Mouse (Mus musculus): ENCODE measurements around the gene Ier2. TPM values are rescaled to one million over a fixed set of nuclear protein-coding genes. Genes with fewer than 3 reads are reported as not detected.

Gene Ier2
- 2.1 TPM for polyA plus RNA-seq (2014; fragmentation: Illumina TruSeq; extraction: RNeasy Lipid Tissue Mini Kit (QIAGEN cat#74804))

DNA sequence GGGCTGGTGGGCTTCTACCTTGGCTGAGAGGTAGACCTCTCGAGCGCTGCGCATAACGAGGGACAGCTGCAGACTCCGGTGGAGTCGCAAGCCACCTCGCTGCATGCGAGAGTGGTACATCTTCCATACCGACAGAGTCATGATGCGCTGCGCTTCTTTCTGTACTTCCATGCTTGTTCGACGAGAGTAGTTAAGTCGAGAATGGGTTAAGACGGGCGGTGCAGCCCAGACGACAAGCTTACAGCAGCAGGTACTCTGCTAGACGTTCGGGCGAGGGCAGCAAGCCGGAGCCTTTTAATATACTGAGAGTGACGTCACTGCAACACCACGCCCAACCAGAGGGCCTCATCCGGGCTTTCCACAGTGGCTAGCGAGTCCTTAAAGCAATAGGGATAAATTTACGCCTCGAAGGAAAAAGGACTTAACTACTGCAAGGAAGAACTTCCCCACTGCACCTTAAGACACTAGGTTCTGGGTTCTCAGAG lies at the start of gene Ier2:
TSS of gene Ier2 (minus strand) at position 272 of the 485 bp plus-strand sequence.

GRCm38 (mm10) chr8:84700941-84701911 lies 38.6 kb upstream of the Ier2 start, which contains the start of gene Lyl1:
TSS of gene Lyl1 (plus strand) at chr8:84701457.

GRCm38 (mm10) chr8:84687705-84688100 lies 25.1 kb upstream of the Ier2 start, which contains the start of gene Nacc1:
TSS of gene Nacc1 (minus strand) at chr8:84687862.

DNA sequence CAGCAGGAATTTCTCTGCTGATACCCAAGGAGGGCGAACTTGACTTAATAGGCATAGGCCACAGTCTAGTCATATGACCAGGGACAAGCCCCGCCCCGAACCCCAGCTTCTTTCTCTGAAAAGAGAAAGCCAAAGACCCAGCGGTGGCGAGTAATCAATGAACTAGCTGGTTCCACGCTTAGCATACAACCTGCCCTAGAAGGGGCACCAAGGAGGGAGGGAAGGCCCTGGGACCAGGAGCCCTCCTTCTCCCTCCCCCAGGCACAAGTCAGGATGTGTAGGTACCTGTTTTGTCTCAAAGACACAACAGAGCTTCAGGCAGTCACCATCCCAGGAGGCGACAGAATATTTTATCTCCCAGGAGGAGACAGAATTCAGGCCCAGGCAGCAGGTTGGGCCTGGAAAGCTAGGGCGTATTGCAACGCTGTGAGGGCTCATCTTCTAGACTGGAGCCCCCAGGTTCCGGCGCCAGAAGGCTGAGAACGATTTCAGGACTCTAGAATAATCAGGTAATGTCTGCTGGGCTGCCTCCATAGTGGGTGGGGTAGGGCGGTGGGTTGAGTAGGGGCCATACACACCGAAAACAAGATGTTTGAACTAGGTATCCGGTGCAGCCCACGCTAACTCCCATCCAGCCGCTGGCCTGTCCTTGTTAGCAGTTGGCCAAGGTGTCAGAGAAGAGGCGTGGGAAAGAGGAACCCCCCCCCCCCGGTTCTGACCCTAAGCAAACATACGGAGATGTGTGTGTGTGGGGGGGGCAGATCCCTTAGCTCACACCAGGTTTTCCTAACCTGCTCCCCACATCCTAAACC lies 23.7 kb upstream of the Ier2 start, which contains the start of gene Trmt1:
TSS of gene Trmt1 (plus strand) at position 117 of the 812 bp plus-strand sequence.

Other genes with a start within 250 kb of the Ier2 start
- 10.8 TPM for gene Trmt1, start 23.5 kb upstream of the Ier2 start, polyA plus RNA-seq (2014; fragmentation: Illumina TruSeq; extraction: RNeasy Lipid Tissue Mini Kit (QIAGEN cat#74804))
- gene Nacc1, start 25.0 kb upstream of the Ier2 start, polyA plus RNA-seq (2014; fragmentation: Illumina TruSeq; extraction: RNeasy Lipid Tissue Mini Kit (QIAGEN cat#74804)): 2.3 TPM
- not detected for gene Lyl1, start 38.6 kb upstream of the Ier2 start, polyA plus RNA-seq (2014; fragmentation: Illumina TruSeq; extraction: RNeasy Lipid Tissue Mini Kit (QIAGEN cat#74804))
- gene G430095P16Rik, start 60.2 kb upstream of the Ier2 start, polyA plus RNA-seq (2014; fragmentation: Illumina TruSeq; extraction: RNeasy Lipid Tissue Mini Kit (QIAGEN cat#74804)): not detected
- gene Nfix, start 137.5 kb upstream of the Ier2 start, polyA plus RNA-seq (2014; fragmentation: Illumina TruSeq; extraction: RNeasy Lipid Tissue Mini Kit (QIAGEN cat#74804)): 44.0 TPM
- 2.4 TPM for gene Dand5, start 160.0 kb upstream of the Ier2 start, polyA plus RNA-seq (2014; fragmentation: Illumina TruSeq; extraction: RNeasy Lipid Tissue Mini Kit (QIAGEN cat#74804))
- 1.1 TPM for gene Gadd45gip1, start 168.7 kb upstream of the Ier2 start, polyA plus RNA-seq (2014; fragmentation: Illumina TruSeq; extraction: RNeasy Lipid Tissue Mini Kit (QIAGEN cat#74804))
- gene Rad23a, start 177.8 kb upstream of the Ier2 start, polyA plus RNA-seq (2014; fragmentation: Illumina TruSeq; extraction: RNeasy Lipid Tissue Mini Kit (QIAGEN cat#74804)): 3.2 TPM
- 1,005 TPM for gene Calr, start 184.1 kb upstream of the Ier2 start, polyA plus RNA-seq (2014; fragmentation: Illumina TruSeq; extraction: RNeasy Lipid Tissue Mini Kit (QIAGEN cat#74804))
- 4.1 TPM for gene Farsa, start 194.1 kb upstream of the Ier2 start, polyA plus RNA-seq (2014; fragmentation: Illumina TruSeq; extraction: RNeasy Lipid Tissue Mini Kit (QIAGEN cat#74804))
- gene Syce2, start 209.3 kb upstream of the Ier2 start, polyA plus RNA-seq (2014; fragmentation: Illumina TruSeq; extraction: RNeasy Lipid Tissue Mini Kit (QIAGEN cat#74804)): 32.4 TPM
- gene Gcdh, start 231.1 kb upstream of the Ier2 start, polyA plus RNA-seq (2014; fragmentation: Illumina TruSeq; extraction: RNeasy Lipid Tissue Mini Kit (QIAGEN cat#74804)): 32.8 TPM
- not detected for gene Klf1, start 239.1 kb upstream of the Ier2 start, polyA plus RNA-seq (2014; fragmentation: Illumina TruSeq; extraction: RNeasy Lipid Tissue Mini Kit (QIAGEN cat#74804))
- 2.5 TPM for gene Dnase2a, start 245.7 kb upstream of the Ier2 start, polyA plus RNA-seq (2014; fragmentation: Illumina TruSeq; extraction: RNeasy Lipid Tissue Mini Kit (QIAGEN cat#74804))